Mouse (Mus musculus) small intestine, adult 2 months (tissue): ENCODE measurements at regions not wholly inside any gene's neighbourhood (a gene's known extent, or its start where the extent isn't known, plus 50 kb on each side); places are given as distances from the start of the nearest gene placed in this dataset.

ENCODE experiments used
- CTCF ChIP-seq: fragments of 200-500 bp; IDR thresholded peaks from 2 replicates; pipeline ENCODE4 v1.5.1; 2012; ENCODE audit warnings: low read depth, mild to moderate bottlenecking, control low read depth, inconsistent platforms, low read length, moderate library complexity, mixed read lengths; ENCODE audit not compliant: insufficient replicate concordance, insufficient read length; ENCODE audit errors: extremely low read depth
- POLR2A ChIP-seq: fragments of 200-500 bp; IDR thresholded peaks from 2 replicates; pipeline ENCODE4 v1.6.1; 2012; ENCODE audit warnings: low read depth, mild to moderate bottlenecking, control low read depth, inconsistent platforms, low read length, moderate library complexity

DNA sequence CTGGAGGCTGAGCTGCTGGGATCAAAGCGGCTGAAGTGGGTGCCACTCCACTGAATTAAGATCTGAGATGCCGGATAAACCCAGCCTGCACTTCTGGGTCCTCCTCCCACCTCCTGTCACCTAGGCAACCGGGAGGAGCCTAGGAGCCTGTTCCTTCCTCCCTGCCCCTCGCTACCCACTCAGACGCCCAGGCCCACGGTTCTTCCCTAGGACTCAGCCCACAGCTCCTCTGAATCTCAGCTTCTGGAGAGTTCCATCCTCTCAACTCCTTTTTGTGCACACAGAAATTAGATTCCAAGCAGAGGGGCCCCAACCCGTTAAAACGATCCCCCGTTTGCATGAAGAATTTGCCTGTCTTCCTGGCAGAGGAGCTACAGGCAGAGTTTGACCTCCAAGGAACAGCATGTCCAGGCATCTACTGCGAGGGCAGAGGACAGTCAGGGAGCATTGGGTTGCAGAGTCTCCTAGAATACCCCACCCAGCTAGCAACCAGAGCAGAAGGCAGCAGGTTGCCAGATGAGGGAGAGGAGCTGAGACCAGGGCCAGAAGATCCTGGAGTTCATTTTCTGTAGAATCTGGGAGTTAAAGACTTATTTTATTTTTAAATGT, 71.6 kb upstream of the Pias1 start:
- no peak for TF ChIP-seq CTCF
- no peak for TF ChIP-seq POLR2A
